Mouse (Mus musculus): ENCODE data around the gene Plac9a. TPM values are rescaled to one million over a fixed set of nuclear protein-coding genes. Genes with fewer than 3 reads are reported as not detected.

Gene Plac9a
- polyA plus RNA-seq, 1 experiment from 2014 or later: 13.2 TPM

- no peak overlapping the region for H3K9ac ChIP-seq (replicated peaks; ENCODE audit: low read depth)
- ATAC-seq (no peak), DNase-seq (ENCODE audit: low spot score) (no peak)
- 35% methylated on average over 7 of the region's 7 CpGs for WGBS
- no peaks in the 10 kb centered on the region for H3K36me3 ChIP-seq (ENCODE audit: insufficient read depth, low read length)
- H3K4me3 ChIP-seq (ENCODE audit: low read depth, low read length): no peak overlapping the region
- no peaks in the 10 kb centered on the region for H3K9me3 ChIP-seq (ENCODE audit: low read length)
- H3K27me3 ChIP-seq (replicated peaks; ENCODE audit: insufficient read depth, low read length): no peaks in the 10 kb centered on the region
- H3K27ac ChIP-seq (ENCODE audit: low read length): no peak overlapping the region
- TF ChIP-seq CTCF (IDR thresholded peaks at IDR 0.05): no peak
- TF ChIP-seq EP300 (IDR thresholded peaks at IDR 0.05): no peak
- H3K4me2 ChIP-seq (replicated peaks; ENCODE audit: low read depth, low read length): no peak overlapping the region
- H3K4me1 ChIP-seq (ENCODE audit: insufficient read depth, low read depth, low read length): peaks cover 6% of the 10 kb centered on the region
Observed at GRCm38 (mm10) chr14:25840961-25841360, 61.9 kb downstream of the Plac9a start.

GRCm38 (mm10) chr14:25839791-25840190 lies 63.1 kb downstream of the Plac9a start:
- no peaks in the 10 kb centered on the region for H3K36me3 ChIP-seq (ENCODE audit: insufficient read depth, low read length)
- no peak overlapping the region for H3K9ac ChIP-seq (replicated peaks; ENCODE audit: low read depth)
- H3K4me3 ChIP-seq (ENCODE audit: low read depth, low read length): no peak overlapping the region
- H3K4me1 ChIP-seq (ENCODE audit: insufficient read depth, low read depth, low read length): peaks cover 6% of the 10 kb centered on the region
- 60% methylated on average over 7 of the region's 7 CpGs for WGBS
- TF ChIP-seq CTCF (IDR thresholded peaks at IDR 0.05) (no peak), EP300 (IDR thresholded peaks at IDR 0.05) (no peak)
- no peak overlapping the region for H3K27ac ChIP-seq (ENCODE audit: low read length)
- no peak for DNase-seq (ENCODE audit: low spot score)
- no peak for ATAC-seq
- no peaks in the 10 kb centered on the region for H3K9me3 ChIP-seq (ENCODE audit: low read length)
- H3K4me2 ChIP-seq (replicated peaks; ENCODE audit: low read depth, low read length): no peak overlapping the region
- H3K27me3 ChIP-seq (replicated peaks; ENCODE audit: insufficient read depth, low read length): no peaks in the 10 kb centered on the region

GRCm38 (mm10) chr14:25838411-25838810 lies 64.5 kb downstream of the Plac9a start:
- peak; percentile 33 for DNase-seq (ENCODE audit: low spot score)
- no peaks in the 10 kb centered on the region for H3K9me3 ChIP-seq (ENCODE audit: low read length)
- WGBS: 43% methylated on average over 8 of the region's 8 CpGs
- no peaks in the 10 kb centered on the region for H3K27me3 ChIP-seq (replicated peaks; ENCODE audit: insufficient read depth, low read length)
- no peak overlapping the region for H3K27ac ChIP-seq (ENCODE audit: low read length)
- H3K9ac ChIP-seq (replicated peaks; ENCODE audit: low read depth): no peak overlapping the region
- peaks cover 6% of the 10 kb centered on the region; the same call in 1 of the 2 replicates for H3K4me1 ChIP-seq (ENCODE audit: insufficient read depth, low read depth, low read length)
- H3K4me3 ChIP-seq (ENCODE audit: low read depth, low read length): no peak overlapping the region
- no peaks in the 10 kb centered on the region for H3K36me3 ChIP-seq (ENCODE audit: insufficient read depth, low read length)
- ATAC-seq: no peak
- H3K4me2 ChIP-seq (replicated peaks; ENCODE audit: low read depth, low read length): no peak overlapping the region
- no peak for TF ChIP-seq CTCF (IDR thresholded peaks at IDR 0.05)
- TF ChIP-seq EP300 (IDR thresholded peaks at IDR 0.05): no peak

Other genes starting within 250 kb of the Plac9a start
- gene Ppif, start 208.9 kb downstream of the Plac9a start, polyA plus RNA-seq (2015; fragmentation: Nextera tagmentation; extraction: Ambion mirVana): 11.2 and 13.8 TPM in 2 replicates
- 19.3 and 19.5 TPM in 2 replicates for gene Zcchc24, start 134.1 kb downstream of the Plac9a start, polyA plus RNA-seq (2015; fragmentation: Nextera tagmentation; extraction: Ambion mirVana)
- 54.6 and 55.3 TPM in 2 replicates for gene Anxa11, start 60.9 kb downstream of the Plac9a start, polyA plus RNA-seq (2015; fragmentation: Nextera tagmentation; extraction: Ambion mirVana)
- 4.5 and 4.6 TPM in 2 replicates for gene Tmem254a, start 24.6 kb upstream of the Plac9a start, polyA plus RNA-seq (2015; fragmentation: Nextera tagmentation; extraction: Ambion mirVana)
- gene Cphx1, start 35.2 kb upstream of the Plac9a start, polyA plus RNA-seq (2015; fragmentation: Nextera tagmentation; extraction: Ambion mirVana): 0.10 TPM in 1 of 2 replicates, not detected in the other
- 0.58 and 0.82 TPM in 2 replicates for gene Duxbl1, start 75.5 kb upstream of the Plac9a start, polyA plus RNA-seq (2015; fragmentation: Nextera tagmentation; extraction: Ambion mirVana)
- 177 and 227 TPM in 2 replicates for gene Gm9780, start 139.6 kb upstream of the Plac9a start, polyA plus RNA-seq (2015; fragmentation: Nextera tagmentation; extraction: Ambion mirVana)
- gene Tmem254c, start 164.3 kb upstream of the Plac9a start, polyA plus RNA-seq (2015; fragmentation: Nextera tagmentation; extraction: Ambion mirVana): 76.1 and 87.6 TPM in 2 replicates
- not detected in 2 replicates for gene Cphx2, start 178.4 kb upstream of the Plac9a start, polyA plus RNA-seq (2015; fragmentation: Nextera tagmentation; extraction: Ambion mirVana)
- not detected in 2 replicates for gene Cphx3, start 179.2 kb upstream of the Plac9a start, polyA plus RNA-seq (2015; fragmentation: Nextera tagmentation; extraction: Ambion mirVana)
- 1.3 and 1.9 TPM in 2 replicates for gene Duxbl2, start 215.2 kb upstream of the Plac9a start, polyA plus RNA-seq (2015; fragmentation: Nextera tagmentation; extraction: Ambion mirVana)

All from lung, postnatal 0 days (tissue).